Mouse (Mus musculus) right cerebral cortex, postnatal 4 days (tissue): ENCODE measurements around the gene Mrpl38.
"Not testable (repeated sequence)": the region's sequence is repeated elsewhere in the genome, so short reads cannot be mapped to it uniquely, and the experiment has no call there.

Source experiments
- DNase-seq: peaks from one replicate; pipeline ENCODE4 v3.0.0-alpha.2; 2022

The Mrpl38 gene

DNA sequence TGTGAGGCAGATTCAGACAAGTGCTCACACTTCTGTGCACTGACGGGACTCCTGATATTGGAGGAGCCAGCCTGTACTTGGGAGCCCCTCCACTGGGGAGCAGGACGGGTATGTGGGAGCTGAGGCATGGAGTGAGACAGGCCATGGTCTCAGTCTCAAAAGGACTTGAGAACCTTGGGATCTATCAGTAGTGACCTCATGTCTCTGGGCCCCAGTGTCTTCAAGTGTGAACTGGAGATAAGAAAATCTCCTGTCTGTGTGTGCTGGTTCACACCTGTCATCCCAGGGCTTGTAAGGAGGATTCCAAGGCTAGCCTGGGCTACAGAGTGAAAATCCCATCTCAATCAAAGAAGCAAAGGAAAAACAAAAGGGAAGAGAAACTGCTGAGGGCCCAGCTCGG is 4.8 kb upstream of the Mrpl38 start:
- no peak for DNase-seq

DNA sequence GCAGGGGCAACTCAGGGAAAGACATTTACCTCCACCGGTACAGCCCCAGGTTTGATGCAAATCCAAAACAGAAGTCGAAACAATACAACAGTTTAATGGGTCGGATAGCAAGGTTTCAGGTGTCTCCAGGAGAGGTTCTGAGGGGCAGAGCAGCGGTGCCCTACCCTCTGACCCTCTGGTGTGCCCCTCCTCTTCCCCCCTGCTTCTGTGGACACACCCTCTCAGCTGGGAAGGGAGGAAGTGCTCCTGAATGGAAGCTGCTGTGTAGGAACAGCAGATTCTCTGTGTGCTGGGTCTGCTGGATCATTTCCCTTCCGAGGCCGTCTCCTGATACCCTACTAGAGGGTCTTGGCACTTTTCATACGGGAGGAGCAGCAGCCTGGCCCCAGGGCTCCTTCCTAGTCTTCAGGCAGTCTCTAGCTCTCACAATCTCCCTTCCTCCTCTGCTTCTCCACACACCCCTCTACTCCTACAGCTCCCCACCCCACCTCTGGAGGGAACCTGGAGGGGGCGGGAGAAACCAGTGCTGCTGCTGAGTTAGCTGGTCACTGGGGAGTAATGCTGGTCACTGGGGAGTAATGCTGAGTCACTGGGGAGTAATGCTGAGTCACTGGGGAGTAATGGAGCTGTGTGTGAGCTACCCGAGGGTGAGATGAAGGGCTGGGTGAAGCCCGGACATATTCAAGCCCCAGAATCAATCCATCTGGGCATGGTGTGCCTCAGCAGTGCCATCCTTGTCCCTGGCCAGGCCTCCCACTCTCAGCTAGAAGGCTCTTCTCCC is 3.7 kb upstream of the Mrpl38 start:
- no peak for DNase-seq

DNA sequence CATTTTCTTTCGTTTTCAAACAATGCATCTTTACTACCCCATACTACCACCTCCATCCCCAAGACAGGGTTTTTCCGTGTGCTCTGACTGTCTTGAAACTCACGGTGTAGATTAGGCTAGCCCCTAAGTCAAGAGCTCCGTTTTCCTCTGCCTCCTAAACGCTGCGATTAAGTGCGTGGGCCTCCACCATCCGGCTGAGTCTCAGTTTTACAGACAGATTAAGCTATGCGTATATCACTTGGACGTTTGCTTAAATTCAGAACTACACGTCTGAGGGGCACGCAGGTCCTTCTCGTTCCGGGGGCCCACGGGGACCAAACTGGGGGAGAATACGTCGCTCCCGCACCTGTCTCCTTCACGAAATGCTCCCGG is 586 bp downstream of the Mrpl38 start:
- DNase-seq: no peak

DNA sequence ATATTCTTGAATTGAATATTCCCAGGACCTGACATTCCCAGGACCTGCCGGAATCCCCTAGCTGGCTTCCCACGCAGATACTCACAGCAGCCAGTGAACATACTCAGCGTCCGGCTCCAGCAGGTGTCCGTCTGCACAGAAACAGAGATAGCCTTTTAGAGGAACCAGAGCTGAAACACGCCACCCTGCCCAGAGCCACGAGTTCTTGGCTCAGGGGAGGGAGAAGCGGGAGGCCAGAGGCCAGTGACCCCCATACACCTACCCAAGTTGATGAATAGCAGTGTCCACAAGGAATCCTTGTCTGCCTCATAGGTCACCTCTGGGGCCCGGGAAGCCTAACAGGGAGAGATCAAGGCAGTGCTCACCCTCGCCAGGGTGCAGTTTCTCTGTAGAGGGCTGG is 4.5 kb downstream of the Mrpl38 start:
- no peak for DNase-seq

DNA sequence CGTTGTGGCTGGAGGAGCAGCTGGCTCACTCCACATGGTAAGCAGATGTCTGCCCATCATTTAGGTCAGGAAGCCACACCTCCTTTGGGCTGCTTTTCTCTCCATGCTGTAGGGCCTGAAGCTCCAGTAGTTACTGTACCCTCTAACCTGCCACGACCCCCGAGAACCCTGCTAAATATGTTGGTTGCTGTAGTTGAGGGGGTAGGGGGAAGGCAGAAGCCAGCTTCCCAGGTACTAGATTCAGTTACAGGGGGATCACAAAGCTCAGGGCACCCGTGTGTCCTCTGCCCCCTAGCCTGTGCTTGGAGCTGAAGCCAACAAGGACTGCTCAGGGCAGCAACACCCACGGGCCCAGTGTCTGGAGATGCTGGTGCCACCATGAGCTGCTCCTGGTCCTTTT is 5.2 kb downstream of the Mrpl38 start:
- DNase-seq: no peak

DNA sequence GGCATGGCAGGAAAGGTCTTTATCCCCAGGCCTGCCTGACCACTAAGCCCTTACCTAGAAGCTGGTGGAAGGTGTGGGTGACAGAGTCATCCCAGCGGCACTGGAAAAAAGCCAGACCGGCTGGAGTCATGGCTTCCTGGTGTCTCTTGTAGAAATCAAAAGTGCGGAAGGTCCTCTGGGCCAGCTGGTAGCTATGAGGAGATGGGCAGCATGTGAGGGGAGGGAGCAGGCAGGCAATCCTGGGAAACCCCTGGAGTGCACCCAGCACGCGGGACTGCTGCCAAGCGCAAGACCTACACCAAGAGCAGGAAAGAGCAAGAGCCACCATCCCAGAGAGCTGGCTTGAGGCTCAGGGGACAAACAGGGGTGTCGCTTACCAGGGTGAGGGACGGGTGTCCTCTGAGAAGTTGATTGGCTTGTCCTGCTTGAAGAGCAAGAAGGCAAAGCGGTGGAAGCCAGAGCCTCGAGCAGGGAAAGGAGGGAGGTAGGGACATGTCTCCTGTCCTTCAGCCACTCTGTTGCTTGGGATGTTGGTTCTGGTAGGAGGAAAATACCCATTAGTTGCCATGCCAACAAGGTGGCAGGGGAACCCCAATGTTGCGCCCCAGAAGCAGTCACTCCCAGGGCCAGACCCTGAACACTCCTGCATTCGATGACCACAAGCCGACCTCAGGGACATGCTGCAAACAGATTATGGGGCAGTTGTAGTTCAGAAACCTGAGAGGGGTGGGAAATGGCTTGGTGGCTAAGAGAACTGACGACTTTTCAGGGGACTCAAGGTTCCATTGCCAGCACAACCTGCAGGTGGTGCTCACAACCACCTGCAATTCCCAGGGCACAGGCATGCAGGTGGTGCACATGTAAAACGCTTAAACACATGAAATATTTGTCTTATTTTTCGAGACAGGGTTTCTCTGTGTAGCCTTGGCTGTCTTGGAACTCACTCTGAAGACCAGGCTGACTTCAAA is 6.0 kb downstream of the Mrpl38 start:
- no peak for DNase-seq

DNA sequence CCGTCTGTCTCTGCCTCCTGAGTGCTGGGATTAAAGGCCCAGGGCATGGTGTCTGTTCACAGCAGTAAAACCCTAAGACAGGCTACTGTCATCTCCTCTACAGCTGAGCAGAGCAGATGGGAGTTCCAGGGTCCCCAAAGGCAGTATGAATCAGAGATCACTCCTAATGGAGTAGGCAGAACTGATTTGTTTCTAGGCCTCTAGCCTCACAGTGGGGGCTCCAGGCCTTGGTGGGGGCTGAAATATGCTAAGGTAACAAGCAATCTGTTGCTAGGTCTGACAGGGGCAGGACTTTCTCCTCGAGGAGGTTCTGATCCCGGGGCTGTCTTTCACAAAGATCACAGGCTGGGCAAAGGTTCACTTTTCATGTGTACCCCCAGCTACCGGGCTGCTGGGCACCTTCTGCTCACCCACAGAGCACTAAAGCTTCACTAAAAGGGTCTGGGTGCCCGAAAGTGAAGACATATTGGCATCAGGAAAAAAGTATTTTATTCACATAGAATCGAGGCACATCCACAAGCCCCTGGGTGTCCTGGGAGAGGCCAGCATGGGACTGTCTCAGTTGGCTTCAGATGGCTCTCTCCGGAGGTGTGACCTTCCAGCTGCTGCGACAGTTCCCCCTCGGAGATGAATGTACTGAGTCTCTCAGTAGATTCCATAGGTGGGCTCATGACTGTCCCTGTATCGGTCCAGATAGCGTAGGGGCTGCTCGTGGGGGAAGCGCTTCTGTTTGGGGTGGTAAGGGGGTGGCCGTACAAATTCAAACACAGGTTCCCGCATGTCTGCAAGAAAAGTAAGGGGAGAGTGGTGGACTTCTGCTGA is 7.1 kb downstream of the Mrpl38 start:
- DNase-seq: no peak

DNA sequence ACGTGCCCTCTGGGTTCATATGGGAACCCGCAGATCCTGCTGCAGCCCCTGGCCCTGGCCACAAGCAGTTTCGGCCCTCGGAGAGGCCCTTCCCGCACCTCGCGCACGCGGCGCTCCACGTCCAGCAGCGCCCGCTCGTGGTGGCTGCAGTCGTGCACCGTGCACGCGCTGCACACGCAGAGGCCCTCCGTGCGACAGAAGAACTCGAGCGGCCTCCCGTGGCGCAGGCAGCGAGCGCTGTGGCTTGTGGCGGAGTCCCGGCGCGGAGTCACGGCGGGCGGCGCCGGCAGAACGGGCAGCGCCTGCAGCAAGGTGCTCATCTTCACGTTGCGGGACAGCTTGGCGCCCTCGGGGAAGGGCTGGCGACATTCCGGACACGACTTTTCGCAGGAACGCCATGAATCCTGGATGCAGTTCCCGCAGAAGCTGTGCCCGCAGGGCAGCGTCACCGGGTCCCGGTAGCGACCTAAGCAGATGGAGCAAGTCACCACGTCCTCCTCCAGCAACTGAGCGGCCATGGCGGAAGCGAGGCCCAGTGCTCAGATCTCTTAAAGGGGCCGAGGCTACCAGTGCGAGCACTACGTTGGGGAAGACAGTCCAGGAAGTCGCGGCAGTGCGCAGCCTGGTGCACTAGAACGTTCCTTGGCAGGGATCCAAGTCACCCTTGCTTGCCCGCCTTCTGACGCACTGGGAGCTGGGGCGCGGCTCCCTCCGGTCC is 8.0 kb downstream of the Mrpl38 start, which contains the start of gene Trim65:
Gene Trim65 (minus strand): TSS at position 641 of the 718 bp plus-strand sequence.
- peak; percentile 86 for DNase-seq

DNA sequence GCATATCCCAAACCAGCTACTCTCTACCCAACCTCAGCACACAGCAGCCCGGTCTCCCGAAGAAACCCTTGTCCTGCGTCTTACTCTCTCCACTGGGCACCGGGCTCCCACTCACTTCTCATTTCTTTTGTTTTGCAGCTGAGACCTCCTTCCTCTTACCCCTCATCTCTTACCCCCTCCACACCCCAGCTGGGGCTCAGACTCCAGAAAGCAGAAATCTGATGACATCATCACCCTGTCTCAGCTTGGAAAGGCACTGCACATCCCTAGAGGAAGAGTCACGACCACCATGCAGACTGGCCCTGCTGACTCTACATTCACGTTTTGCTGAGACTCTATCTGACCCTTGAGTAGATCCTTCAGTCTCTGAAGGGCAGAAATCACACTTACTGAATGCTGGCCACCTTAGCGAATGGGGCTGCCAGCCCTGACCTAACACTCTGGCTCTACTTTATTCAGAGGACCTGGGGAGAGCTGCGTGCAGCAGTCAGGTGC is 8.6 kb downstream of the Mrpl38 start:
- no peak for DNase-seq

DNA sequence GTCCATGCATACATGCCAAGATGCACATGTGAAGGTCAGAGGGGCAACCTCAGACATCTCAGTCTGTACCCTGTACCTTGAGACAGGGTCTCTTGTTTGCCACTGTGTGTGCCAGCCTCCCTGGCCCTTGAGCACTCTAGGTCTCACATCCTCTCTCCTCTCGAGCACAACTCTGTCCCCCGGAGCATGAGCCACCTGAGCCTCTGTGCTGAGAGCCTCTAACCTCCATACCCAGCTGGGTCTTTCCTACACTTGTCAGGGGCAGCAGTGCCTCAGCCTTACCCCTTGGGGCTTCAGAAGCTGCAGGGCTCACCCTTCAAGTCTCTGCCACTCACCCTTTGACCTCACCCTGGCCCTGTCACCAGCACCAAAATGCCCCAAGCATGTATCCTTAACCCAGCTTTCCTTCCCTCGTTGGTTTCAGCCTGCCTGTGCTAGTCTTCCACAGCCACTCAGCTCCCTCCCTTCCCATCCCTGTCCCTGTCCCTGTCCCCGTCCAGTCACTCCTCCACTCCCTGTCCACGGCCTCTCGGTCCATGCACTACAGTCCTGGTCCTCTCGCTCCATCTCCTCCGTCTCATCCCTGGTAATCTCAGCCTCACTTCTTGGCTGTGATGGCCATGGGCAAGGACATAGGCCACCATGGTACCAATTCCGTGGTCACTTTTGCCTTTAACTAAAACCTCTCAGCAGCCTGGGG is 9.4 kb downstream of the Mrpl38 start:
- DNase-seq: no peak

DNA sequence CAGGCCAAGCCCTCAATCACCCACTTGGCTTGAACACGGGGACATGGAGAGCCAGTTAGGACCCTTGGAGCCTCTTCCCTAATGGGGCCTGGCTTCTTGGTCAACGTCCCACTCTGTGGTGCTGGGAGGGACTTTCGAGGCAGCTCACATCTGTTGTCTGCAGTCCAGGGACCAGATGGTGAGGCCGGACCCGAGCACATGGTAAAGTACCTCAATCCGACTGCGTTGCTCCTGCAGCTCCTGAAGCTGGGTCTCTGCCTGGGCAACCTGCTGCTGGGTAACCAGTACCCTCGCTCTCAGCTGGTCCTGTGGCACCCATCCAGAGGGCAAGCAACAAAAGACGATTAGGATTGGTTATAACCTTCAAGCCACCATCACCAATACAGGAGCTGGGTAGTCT is 10.7 kb downstream of the Mrpl38 start:
- no peak for DNase-seq

DNA sequence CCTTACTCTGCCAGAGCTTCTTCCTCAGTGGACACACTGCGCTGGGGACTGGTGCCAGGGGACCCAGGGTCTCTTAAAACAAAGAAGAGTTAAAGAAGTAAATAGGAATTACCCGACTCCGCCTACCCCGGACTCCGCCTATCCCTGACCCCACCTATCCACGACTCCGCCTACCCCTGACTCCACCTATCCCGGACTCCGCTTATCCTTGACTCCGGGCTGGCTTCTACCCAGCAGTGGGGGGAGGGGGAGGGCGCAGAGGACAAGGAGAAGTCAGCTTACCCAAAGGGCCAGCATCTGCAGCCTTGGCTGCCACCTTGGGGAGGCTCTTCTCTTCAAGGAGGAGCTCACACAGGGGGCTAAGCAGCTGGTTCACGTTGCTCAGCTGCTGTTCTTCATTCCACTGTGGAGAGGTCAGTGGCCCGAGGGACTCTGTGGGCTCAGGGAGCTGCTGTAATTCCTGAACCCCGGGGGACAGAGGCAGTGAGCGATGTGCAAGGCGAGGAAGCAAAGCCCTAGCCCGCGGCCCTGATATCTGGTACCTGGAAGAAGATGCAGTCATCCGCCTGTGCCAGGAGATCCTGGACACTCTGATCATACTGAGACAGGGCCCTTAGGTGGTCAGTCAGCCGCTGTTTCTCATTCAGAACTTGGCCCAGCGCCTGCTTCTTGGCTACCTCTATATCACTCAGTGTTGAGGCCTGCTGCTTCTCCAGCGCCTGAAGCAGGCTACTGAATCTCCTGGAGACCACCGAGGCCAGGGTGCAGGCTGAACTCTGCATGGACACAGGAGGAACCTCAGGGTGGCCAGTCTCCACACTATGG is 11.3 kb downstream of the Mrpl38 start, which contains the start of gene Trim47:
Gene Trim47 (minus strand): TSS at position 55 of the 825 bp plus-strand sequence.
- peak; percentile 52 for DNase-seq

DNA sequence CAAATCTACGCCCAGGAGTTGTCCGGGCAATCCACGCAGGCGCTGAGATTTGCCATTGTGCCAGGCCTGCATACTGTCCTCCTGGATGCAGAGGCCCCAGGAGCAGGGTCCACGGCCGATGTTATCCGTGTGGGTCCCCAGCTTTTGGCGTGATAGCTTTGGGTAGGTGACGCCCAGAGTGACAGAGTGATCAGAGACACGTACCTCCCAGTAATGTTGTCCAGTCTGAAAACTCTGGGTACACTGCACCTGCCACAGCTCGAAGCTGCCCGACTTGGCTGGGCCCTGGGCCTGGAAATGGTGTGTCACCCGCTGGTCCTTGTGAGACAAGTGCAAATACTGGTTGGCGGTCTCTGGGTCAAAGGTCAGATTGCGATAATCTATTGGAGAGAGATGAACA is 12.4 kb downstream of the Mrpl38 start:
- DNase-seq: no peak

DNA sequence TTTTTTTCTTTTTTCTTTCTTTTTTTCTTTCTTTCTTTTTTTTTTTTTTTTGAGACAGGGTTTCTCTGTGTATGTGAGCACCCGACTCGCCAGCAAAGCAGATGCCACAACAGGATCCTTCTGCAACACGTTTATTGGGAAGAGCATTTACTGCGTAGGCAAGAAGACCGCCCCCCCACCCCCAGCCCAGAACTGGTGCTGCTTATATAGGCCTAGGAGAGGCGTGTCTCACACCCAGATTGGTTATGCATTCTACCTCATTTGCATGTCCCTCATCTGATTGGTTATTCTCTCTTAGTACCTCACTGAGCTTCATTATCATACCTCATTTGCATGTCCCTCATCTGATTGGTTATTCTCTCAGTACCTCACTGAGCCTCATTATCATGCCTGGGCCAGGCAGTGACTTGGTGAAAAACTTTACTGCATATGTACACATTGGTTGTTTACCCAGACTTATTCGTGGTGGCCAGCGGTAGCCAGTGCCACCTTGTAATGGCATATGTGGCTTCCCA is 16.9 kb downstream of the Mrpl38 start:
- not testable (repeated sequence) for DNase-seq

DNA sequence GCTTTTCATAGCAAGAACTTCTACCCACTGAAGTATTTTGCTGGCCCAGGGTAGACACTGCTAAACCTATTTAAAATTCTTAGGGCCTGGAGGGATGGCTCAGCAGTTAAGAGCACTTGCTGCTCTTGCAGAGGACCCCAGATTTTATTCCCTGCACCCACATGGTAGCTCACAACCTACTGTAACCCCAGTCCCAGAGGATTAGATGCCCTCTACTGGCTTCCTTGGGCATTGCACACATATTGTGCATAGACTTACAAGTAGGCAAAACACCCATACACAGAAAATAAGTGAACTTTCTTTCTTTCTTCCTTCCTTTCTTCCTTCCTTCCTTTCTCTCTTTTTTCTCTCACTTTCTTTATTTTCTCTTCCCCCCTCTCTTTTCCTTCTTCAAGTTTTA is 20.8 kb downstream of the Mrpl38 start:
- DNase-seq: no peak

DNA sequence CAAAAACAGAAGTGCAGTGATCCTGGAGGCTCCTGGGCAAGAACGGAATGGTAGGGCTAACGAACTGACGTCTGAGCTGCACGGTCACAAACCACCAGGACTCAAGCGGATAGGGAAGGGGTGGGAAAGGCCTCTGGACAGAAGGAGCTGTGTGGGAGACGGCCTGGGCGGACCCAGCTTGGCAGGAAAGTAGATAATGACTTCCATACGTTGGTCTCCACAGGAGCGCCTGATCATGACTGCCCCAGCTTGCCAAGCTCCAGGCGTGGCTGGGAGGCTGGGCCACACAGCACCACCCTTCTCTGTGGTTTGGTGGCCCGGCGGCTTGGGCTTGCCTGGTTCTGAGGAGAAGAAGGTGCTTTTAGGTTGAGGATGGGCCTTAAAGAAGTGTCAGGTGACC is 21.4 kb downstream of the Mrpl38 start:
- DNase-seq: no peak

DNA sequence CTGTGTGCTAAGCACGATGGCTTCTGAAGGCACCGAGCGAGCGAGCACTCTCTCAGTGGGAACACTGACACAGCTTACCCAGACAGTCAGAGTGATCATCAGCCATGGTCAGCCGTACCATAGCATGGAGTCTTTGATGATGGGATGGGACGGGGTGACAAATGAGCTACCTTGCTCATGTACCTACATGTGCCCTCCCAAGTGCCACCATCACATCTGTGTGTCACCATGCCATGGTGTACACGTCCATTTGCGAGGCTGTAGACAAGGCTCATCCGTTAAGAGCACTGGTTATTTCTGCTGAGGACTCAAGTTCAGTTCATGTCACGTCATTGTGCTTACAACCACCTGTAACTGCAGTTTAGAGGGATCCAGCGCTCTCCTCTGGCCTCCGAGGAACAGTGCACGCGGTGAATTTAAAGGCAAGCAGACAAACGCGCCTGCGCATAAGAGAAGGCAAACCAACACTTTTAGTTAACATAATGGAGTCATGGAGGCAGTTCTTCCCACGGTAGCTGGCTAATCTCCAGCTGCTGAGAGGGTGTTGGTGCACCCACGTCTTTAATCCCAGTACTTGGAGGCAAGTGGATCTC is 27.0 kb downstream of the Mrpl38 start:
- DNase-seq: no peak

DNA sequence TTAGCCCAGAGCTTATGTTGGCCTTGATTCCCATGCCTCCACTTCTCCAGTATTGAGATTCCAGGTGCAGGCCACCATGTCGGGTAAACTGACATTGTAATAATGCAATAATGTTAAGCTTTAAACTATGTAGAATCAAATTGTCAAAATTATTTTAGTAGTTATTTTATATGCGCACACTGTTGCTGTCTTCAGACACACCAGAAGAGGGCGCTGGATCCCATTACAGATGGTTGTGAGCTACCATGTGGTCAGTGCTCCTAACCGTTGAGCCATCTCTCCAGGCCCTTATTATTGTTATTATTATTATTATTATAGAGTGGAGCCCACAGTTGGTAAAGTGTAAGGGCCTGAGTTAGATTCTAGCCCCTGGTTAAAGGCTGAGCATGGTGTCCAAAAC is 27.6 kb downstream of the Mrpl38 start:
- no peak for DNase-seq

DNA sequence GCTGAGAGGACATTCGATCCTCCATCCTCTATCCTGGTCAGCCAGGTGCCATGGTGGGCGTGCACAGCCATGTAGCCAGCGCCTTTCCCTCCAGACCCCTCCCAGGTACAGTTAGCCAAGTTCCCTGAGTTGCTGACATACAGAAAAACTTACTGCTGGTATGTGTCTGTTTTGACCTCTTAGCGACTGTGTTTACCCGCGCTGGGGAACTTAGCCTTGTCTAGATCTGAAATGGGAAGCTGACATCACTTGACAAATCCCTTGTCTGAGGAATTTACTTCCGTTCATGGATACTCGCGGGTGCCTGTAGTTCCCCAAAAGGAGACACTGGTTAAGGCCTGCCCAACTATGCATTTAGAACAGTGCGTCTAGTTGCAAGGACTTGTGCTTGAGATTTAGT is 28.1 kb downstream of the Mrpl38 start:
- DNase-seq: no peak

DNA sequence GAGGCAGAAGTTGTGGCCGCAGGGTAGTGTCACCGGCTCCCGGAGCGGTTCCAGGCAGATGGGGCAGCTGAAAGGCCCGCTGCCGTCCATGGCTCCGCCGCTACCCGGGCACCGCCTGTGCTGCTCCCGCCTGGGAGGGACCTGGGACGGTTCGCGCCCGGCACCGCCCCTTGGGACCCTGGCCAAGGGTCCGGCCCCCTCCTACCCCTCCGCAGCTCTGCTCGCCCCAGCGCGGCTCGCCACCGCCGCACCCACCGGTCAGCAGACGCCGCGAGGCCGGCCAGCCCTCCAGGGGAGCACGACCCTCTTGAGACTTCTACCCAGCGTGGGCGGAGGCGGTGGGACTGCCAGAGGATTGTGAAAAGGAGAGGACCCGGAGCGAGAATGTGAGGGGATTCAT is 28.5 kb downstream of the Mrpl38 start:
- DNase-seq: no peak
